Mouse (Mus musculus): ENCODE data around the gene Rab21. TPM values are rescaled to one million over a fixed set of nuclear protein-coding genes. Genes with fewer than 3 reads are reported as not detected.
"Not testable (repeated sequence)": the region's sequence is repeated elsewhere in the genome, so short reads cannot be mapped to it uniquely, and the experiment has no call there.

Gene Rab21
- total RNA-seq, 2 experiments from 2014 or later: 49.7 to 50.6 TPM

DNA sequence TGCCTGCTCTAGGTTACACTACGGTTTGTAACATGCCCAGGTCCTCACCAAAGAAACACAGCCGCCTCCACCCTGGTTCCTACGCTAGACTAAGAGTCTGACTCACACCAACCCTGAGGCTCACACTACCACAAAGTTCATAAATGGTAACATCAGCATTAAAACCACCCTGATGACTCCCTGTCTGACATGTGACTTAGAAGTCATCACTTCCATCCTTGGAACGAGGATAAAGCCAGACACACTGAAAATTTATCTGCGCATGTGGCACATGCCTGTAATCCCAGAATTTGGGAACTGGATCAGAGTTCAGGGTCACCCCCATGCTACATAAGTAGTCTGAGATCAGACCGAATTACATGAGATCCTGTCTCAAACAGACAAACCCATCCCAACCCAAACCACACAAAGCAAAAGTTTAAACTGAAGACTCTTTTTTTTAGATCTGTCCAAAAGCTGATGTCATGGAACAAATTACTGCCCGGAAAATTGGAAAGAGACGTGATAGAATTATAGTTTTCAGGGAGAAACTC is 17.1 kb upstream of the Rab21 start:
- no peak for DNase-seq (ENCODE audit: low spot score in 2 of 2)
- intact Hi-C loops (cut with DNase I): no loop called here

DNA sequence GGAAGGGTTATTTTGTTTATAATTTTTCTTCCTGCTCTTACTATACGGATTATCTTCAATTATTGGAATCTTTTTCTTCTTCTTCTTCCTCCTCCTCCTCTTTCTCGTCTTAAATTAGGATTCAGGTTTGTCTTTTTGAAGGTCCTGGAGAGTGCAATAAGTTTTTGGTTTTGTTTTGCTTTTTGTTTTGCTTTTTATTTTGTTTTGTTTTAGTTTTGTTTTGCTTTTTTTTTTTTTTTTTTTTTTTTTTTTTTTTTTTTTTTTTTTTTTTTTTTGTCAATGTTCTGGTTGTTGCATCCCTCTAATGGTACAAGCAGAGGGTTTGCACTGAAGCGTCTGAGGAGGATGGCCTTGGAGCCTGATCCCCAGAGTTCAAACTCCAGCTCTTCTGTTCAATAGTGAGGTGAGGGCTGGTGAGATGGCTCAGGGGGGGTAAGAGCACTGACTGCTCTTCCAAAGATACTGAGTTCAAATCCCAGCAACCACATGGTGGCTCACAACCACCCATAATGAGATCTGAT is 13.7 kb upstream of the Rab21 start:
- DNase-seq (ENCODE audit: low spot score in 2 of 2): no peak
- intact Hi-C loops (cut with DNase I): no loop called here

- DNase-seq (ENCODE audit: low spot score in 2 of 2): no peak
- intact Hi-C loops (cut with DNase I): no loop called here
These were observed 13.1 kb upstream of the Rab21 start for GRCm38 (mm10) chr10:115328514-115328913.

DNA sequence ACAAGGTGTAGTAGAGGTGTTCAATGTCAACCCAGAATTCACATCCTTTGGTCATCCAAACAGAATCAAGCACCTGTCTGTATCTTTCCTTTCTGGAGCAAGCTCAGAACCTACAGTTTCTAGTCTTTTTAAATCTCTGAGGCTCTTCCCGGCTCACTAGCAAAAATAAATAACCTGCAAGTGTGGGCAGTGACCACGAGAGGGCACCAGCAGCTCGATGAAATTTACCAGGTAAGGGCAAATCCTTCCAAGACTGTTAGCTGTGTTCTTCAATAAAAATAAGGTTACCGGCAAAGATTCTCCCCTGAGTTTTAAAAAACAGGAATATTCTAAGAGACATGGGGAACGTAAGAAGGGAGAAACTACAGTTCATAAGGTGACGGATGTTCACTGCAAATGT is 7.9 kb upstream of the Rab21 start:
- intact Hi-C loops (cut with DNase I): loop anchor here (5.0 kb wide), 1 partner anchor 294 kb away; no protein-coding TSS in a partner anchor
- peak; percentile 70 to 79 for DNase-seq (ENCODE audit: low spot score in 2 of 2)

DNA sequence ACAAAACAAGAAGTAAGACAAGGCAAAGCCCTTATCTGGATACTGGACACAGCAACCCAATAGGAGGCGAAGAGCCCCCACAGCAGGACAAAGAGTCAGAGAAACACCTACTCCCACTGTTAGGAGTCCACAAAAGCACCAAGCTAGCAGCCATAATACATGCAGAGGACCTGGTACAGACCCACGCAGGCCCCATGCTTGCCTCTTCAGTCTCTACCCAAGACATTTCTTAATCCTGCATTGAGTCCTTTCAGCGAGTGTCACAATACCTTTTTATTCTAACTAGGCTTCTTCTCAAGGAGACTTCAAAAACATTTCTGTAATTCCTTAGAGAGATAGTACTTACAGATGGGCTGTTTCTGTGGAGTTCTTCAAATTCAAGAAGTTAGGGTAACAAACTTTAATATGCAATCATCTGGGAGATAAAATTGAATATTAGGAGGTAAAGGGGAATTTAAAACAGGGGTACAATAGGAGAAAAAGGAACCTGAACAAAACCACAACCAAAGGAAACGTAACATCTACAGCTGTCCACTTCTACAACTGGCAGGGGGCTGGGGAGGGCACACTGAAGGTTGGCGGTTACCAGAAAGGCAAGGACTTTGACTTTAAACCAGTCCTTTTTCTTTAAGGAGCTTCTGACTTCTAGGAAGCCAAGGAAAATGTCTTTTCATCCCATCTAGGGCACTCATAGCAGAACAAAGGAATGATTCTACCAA is 6.1 kb upstream of the Rab21 start:
- DNase-seq (ENCODE audit: low spot score in 2 of 2): no peak
- intact Hi-C loops (cut with DNase I): loop anchor here (5.0 kb wide), 1 partner anchor 296 kb away; no protein-coding TSS in a partner anchor

GRCm38 (mm10) chr10:115318388-115318787 is 3.0 kb upstream of the Rab21 start:
- intact Hi-C loops (cut with DNase I): loop anchor here (5.0 kb wide), 1 partner anchor 64 kb away; the partner anchor contains the start of genes Thap2 and Zfc3h1
- not testable (repeated sequence) for DNase-seq (ENCODE audit: low spot score in 2 of 2)

GRCm38 (mm10) chr10:115316313-115316712 is 919 bp upstream of the Rab21 start:
- DNase-seq (ENCODE audit: low spot score in 2 of 2): peak in 1 of 2 experiments; percentile 56
- intact Hi-C loops (cut with DNase I): loop anchor here (5.0 kb wide), 1 partner anchor 66 kb away; the partner anchor contains the start of genes Thap2 and Zfc3h1

DNA sequence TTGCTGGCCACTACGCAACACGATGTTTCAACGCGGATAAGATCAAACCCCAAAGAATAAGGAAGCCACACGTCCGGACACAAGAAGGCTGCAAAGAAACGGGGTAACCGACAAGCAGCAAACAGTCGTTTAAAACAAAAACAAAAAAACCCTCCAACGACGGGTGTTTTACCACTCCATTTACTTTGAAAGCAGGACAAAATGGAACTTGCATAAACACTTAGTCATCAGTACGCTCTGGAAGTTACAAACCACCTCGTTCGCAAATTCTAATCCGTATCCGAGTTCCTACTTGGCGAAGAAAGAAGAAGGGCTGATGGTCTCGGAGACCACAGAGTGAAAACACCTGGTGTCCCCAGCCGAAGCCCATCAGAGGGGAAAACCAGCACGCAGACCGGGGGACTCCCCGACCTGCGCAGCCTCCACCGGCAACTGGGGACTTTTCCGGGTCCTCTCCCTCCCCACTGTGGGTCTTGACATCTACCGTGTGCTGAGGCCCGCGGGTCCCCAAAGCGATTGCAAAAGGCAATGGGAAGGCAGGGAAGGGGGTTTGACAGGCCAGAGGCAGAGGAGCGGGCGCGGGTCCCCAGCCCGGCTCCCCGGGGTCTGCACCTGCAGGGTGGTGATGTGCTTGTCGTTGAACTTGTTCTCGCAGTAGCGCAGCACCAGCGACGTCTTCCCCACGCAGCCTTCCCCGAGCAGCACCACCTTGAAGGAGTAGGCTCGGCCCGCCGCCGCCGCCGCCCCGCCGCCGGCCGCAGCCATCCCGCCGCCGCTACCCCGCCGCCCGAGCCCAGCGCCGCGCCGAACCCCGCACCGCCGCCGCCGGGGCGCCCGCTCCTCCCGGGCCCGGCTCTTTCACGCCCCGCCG is 577 bp downstream of the Rab21 start:
- intact Hi-C loops (cut with DNase I): loop anchor here (5.0 kb wide), 2 partner anchors 63 to 67 kb away; partner anchors contain the start of genes Tbc1d15, Thap2 and Zfc3h1

GRCm38 (mm10) chr10:115314287-115314581 is 1.2 kb downstream of the Rab21 start:
- DNase-seq (ENCODE audit: low spot score in 2 of 2): no peak
- intact Hi-C loops (cut with DNase I): loop anchor here (5.0 kb wide), 1 partner anchor 62 kb away; the partner anchor contains the start of gene Tbc1d15

More for the DNA sequence above, 577 bp downstream of the Rab21 start:
- DNase-seq (ENCODE audit: low spot score in 2 of 2): peak in 1 of 2 experiments; percentile 11

DNA sequence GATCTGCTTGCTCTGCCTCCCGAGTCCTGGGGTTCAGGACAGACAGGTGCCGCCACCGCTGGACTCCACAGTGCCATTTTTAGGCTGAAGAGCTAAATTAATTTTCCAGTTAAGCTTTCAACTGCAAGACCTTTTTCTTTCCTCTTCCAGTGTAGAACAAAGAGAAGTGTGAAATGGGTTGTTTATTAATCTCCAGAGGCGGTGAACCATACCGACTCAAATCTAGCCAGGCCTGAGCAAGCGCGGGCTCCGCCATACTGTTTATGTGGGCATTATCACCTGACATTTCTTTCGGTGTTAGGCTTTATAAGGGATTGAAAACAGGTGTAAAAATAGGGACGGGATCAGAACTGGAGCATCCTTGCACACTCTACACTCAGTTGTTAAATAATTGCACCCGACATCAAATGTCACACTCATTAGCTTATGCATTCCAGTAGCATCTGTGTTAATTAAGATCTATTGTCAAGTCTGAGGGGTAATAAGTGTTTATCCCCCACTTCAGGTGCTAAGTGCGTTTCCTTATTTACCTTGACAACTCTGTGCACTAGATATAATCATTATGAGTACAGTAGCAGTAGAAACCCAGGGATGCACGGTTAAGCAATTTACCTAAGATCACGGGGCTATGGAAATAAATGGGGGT is 1.6 kb downstream of the Rab21 start:
- intact Hi-C loops (cut with DNase I): loop anchor here (5.0 kb wide), 1 partner anchor 61 kb away; the partner anchor contains the start of gene Tbc1d15

DNA sequence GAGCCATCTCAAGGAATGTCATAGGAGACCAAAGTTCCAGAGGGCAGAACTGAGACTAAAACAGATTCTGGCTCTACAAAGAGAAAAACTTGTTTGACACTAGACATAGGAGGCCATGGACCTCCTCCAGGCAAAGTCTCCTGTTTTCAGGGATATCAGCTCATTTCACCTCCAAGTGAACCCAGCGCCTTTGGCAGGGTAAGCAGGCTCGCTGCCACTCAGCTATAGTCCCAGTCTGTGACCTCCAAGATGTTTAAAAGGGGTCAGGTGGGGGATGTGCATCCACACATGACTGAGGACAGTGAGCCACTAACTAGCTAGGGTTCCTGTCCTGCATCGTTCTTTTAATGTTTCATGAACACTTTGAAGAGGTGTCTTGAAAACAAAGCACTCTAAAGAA is 2.7 kb downstream of the Rab21 start:
- DNase-seq (ENCODE audit: low spot score in 2 of 2): no peak
- intact Hi-C loops (cut with DNase I): loop anchor here (5.0 kb wide), 1 partner anchor 60 kb away; the partner anchor contains the start of gene Tbc1d15

More for the DNA sequence above, 1.6 kb downstream of the Rab21 start:
- no peak for DNase-seq (ENCODE audit: low spot score in 2 of 2)

DNA sequence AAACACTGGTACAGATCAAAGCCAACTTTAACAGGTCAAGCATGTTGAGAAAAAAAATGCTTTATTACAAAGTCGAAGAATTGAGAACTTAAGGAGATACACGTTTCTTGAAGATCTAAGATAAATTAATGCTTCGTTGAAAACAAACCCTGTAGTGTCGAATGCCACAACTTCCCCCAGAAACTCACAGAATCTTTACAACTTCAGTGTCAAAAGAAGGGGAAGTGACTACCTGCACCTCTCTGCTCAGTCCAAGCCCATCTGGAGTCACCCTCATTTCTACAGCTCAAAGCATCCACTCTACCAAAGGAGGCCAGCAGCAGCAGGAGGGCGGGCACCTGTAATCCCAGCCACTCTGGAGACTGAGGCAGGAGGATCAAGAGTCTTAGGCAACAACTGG is 3.2 kb downstream of the Rab21 start:
- no peak for DNase-seq (ENCODE audit: low spot score in 2 of 2)
- intact Hi-C loops (cut with DNase I): loop anchor here (5.0 kb wide), 1 partner anchor 60 kb away; the partner anchor contains the start of gene Tbc1d15

DNA sequence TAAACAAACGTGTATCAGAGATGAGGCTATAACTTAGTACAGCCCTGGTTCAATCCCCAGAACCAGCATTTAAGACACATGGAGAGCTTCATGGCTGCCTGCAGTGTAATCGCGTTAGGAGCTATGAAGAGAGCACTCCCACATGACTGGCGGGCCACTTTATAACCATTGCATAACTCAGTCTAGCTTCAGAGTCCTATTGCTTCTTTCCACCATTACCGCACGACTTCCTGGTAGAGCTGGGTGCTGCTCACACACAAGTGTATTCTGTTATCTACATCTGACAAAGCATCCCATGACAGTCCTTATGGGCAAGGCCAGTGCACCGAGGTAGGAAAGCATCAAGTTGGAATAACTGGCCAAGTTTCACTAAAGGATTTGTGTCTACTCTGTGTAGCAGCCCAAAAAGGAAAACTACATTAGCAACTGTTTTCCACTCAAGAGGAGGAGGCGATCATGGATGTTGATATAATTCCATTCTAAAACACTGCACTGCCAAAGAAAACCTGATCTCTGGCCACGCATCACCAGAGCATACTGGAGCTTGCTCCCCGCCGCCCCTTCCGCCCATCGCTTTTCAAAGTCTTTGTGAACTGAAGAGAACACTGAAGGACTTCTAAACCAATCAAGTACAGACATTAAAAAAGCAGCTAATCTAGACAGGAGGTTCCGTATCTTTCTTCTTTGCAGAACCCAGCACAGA is 4.0 kb downstream of the Rab21 start:
- intact Hi-C loops (cut with DNase I): loop anchor here (5.0 kb wide), 1 partner anchor 59 kb away; the partner anchor contains the start of gene Tbc1d15
- no peak for DNase-seq (ENCODE audit: low spot score in 2 of 2)

- intact Hi-C loops (cut with DNase I): no loop called here
- no peak for DNase-seq (ENCODE audit: low spot score in 2 of 2)
These were observed 6.2 kb downstream of the Rab21 start for GRCm38 (mm10) chr10:115309191-115309590.

DNA sequence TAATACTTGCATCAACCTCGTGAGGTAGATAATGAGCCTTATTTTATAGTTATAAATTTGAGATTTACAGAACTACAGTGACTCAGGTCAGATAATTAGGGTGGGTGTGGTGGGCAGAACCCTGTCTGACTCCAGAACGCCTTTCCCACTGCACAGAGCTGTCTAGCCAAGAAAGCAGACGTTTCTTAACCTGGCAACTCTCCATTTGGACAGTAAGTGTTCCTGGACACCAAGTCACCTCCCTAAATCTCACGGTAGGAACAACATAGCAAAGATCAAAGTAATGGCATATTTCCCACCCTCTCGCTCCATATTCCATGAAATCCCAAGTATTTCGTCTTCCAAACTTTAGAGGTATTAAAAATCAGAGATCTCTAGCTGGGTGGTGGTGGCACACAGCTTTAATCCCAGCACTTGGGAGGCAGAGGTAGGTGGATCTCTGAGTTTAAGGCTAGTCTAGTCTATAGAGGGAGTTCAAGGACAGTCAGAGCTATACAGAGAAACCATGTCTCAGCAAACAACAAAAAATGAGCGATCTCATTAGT is 8.0 kb downstream of the Rab21 start:
- intact Hi-C loops (cut with DNase I): no loop called here

GRCm38 (mm10) chr10:115298683-115299082 is 16.7 kb downstream of the Rab21 start:
- intact Hi-C loops (cut with DNase I): no loop called here
- DNase-seq (ENCODE audit: low spot score in 2 of 2): no peak

More for the DNA sequence above, 8.0 kb downstream of the Rab21 start:
- DNase-seq (ENCODE audit: low spot score in 2 of 2): no peak

DNA sequence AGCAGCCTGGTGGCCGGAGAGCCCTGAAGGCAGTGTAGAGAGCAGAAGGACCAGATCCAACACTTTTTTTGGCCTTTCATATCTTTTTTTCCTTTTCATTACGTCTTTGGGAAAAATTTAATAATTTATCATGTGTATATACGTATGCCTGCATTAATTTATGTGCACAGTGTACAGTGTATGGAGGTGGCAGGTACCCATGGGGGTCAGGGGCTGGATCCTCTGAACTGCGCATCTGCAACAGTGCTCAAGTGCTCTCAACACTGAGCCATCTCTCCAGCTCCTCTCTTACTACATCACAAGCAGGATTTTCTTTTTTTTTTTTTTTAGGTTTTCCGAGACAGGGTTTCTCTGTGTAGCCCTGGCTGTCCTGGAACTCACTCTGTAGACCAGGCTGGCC is 17.8 kb downstream of the Rab21 start:
- intact Hi-C loops (cut with DNase I): no loop called here
- DNase-seq (ENCODE audit: low spot score in 2 of 2): no peak

DNA sequence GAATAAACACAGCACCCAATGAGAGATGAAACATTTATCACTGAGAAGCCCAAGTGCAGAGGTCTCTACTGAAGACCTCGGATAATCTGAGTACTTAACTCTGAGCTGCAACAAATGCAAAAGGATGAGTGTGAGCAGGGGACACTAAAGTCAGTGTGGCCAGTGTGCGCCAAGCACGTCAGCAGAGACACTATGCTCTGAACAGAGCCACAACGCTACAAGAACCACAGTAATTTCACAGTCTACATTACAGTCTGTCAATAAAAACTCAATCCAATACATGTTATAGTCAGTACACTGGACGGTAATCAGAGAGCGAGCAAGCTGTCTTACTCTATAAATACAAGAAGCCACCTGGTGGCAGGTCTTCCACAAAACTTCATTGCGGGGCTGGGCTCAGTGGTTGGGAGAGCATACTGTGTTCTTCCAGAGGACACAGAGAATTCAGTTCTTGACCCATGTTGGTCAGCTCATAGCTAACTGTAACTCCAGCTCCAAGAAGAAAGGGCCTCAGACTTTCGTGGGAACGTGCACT is 18.9 kb downstream of the Rab21 start:
- intact Hi-C loops (cut with DNase I): no loop called here
- no peak for DNase-seq (ENCODE audit: low spot score in 2 of 2)

Data from left cerebral cortex, postnatal 14 days (tissue).